Mouse (Mus musculus): Measurements from ENCODE around the gene Osm.

GRCm38 (mm10) chr11:4206563-4206962 lies 29.7 kb upstream of the Osm start:
- TF ChIP-seq CTCF (IDR thresholded peaks at IDR 0.05; ENCODE audit: insufficient read depth, low read depth, low read length) (no peak), POLR2A (IDR thresholded peaks at IDR 0.05; ENCODE audit: insufficient read depth, low read depth, low read length) (no peak)
